Mouse (Mus musculus) embryo, embryonic 10 days (tissue): ENCODE results near the gene Cops9.

Experiments used
- DNase-seq: peaks from one replicate; pipeline ENCODE4 v3.0.0-alpha.2; 2015; ENCODE audit warnings: low spot score

Cops9 gene

GRCm38 (mm10) chr1:92646601-92647000, 4.8 kb upstream of the Cops9 start:
- DNase-seq, result no peak

- no peak for DNase-seq
Measured at GRCm38 (mm10) chr1:92646111-92646510, 4.3 kb upstream of the Cops9 start.

DNA sequence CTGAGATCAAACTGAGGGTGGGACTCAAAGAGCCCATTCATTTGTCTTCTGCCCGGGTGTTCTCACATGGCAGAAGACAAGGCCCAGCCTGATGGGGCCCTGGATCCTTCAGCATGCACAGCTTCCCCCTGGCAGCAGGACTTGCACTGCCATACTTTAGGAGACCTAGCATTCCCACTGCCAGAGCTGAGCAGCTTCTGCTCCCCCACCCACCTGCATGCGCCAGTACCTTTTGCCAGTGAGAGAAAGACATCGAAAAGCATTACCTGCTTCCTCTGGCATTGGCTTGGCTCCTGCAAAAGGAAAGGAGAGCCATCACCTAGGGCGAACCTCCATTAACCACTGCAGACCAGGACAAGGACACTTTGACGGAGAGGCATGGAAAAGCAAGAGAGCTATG, 3.1 kb upstream of the Cops9 start:
- DNase-seq, result no peak

GRCm38 (mm10) chr1:92643691-92644090, 1.9 kb upstream of the Cops9 start:
- DNase-seq, result no peak

DNA sequence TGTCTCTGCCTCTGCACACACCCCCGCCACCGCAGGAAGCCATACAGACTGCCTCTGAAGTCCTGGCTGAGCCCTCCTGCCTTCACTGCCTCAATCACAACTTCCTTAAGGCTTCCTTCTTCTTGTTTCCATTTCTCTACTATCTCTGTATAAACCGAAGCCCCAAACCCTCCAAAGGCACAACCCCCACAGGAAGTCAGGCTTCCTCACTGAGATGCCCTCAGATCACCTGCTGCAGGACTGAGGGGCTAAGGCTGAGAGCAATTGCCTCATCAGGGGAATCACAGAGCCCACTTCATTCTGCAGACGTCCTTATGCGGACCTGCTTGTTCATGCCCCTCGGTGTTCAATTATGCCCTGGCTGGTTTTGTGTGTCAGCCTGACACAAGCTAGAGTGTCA, 1.4 kb downstream of the Cops9 start:
- DNase-seq, result no peak

DNA sequence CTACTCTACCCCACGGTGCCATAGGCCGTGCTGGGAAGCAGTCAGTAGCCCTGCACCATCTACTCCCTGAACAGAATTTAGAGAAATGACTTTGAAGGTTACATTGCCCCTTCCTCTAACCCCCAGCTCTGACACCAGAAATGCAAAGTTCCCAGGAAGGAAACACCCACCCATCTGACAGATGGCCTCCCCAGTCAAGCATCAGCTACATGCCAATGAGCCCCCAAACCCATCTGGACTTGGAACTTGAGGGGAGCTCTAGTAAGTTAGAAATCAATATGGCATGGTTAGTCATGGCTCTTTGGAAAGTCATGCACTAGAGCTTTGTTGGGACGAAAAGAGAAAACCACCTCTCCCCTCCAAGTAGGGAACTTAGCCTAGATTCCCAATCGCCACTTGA, 3.0 kb downstream of the Cops9 start:
- DNase-seq, result no peak

DNA sequence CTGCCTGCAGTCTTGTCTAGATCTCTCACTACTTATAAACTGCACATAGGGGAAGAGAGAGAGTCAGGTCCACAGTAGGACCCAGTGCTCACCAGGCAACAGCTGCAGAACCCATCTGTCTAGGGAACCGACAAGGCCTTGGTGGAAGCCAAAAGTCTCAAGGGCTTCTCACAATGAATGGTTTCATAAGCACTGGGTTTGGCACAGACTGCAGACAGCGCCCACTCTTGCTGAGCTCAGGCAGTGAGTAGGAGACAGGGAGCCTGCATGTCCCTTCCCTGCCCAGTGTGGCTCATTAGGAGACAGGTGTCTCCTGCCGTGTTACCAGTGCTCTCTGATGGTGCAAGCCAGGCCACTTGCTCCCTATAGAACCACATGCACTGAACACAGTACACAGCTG, 3.6 kb downstream of the Cops9 start:
- DNase-seq, result no peak

DNA sequence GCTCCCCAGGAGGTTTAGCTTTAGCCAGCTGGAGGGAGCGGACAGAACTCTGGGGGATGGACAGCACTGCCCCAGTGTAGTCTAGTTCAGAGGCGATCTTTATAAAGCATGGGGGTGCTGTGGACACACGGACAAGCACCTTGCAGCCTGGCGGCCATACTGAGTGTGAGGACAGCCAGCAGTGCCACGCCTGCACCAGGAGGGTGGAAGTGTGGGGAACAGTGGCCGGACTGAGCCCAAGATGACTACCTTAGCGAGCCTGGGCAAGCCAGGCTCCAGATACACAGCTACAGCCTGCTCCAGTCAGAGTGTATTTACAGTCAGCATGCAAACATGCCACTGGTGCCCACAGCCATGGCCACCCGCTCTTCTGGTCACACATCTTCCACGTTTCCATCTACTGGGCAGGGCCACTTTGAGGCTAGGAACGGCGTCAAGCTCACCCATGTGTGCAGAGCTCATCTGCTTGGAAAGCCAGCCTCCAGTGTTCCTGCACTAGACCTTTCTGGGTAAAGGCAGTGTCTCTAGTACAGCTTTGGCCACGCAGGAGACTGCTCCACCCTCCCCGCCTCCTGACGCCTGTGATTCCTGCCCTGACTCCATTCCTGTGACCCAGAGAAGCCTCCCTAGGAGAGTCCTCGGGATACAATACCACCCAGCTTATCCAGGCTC, 4.1 kb downstream of the Cops9 start:
- no peak for DNase-seq

- DNase-seq, result no peak
Measured at GRCm38 (mm10) chr1:92636676-92637075, 5.1 kb downstream of the Cops9 start.

GRCm38 (mm10) chr1:92636015-92636414, 5.8 kb downstream of the Cops9 start:
- DNase-seq, result no peak

GRCm38 (mm10) chr1:92634976-92635599, 6.7 kb downstream of the Cops9 start:
- peak; percentile 9 for DNase-seq

GRCm38 (mm10) chr1:92634569-92634968, 7.2 kb downstream of the Cops9 start:
- no peak for DNase-seq

DNA sequence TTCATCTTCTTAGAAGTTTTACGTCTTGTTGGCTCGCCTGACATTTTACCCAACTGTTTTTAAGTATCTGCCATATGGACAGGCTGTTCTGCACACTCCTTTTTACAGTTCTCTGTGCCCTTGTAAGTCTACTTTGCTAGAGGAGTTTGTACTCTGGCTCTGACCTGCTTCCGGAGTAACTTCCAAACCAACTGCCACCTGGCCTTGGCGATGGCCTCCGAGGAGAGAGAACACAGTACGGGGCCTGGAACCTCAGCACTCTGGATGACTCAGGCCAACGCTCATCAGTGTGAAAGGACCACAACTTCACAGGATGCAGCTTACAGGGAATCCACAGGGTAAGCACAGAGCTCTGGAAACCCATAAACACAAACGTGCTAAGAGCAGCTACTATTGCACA, 8.1 kb downstream of the Cops9 start:
- DNase-seq, result no peak

- no peak for DNase-seq
Measured at GRCm38 (mm10) chr1:92632948-92633347, 8.8 kb downstream of the Cops9 start.

DNA sequence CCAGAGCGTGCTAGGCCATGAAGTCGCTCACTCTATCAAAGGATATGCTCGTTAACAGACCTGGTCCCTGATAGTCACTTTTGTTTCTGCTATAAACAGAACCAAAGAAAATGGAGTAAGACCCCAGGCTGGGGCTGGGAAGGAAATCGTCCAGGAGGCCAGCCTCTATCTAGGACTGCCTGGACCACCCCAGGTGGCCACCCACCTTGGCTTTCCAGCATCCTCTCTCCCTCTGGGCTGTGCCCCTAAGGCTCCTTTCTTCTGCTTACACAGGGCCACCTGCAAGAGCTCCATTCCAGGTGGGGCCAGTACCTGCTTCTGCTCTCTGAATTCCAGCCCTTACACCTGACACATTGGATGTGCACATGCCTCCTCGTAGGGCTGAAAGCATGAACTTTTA, 9.6 kb downstream of the Cops9 start:
- no peak for DNase-seq

- DNase-seq, result no peak
Measured at GRCm38 (mm10) chr1:92628227-92628626, 13.6 kb downstream of the Cops9 start.

GRCm38 (mm10) chr1:92618360-92618759, 23.4 kb downstream of the Cops9 start:
- DNase-seq, result no peak

DNA sequence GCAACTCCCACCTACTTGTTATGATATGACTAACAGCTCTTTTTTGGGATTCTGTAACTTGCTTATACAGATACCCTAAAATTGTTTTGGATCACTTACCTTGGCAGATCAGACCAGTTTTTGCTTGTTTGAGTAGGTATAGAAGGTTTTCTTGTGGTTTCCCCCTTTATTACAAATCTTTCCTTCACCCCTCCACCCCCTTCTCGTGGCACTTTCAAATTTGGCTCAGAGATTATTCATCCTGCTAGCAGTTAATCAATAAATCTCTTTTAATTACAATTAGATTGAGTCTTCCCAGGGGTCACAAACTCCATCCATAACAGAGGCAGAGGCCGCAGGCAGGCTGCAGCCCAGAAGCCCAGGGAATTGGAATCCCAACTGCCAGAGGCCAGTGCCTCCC, 24.3 kb downstream of the Cops9 start, which contains the start of gene Olfr12:
Gene Olfr12 (plus strand): TSS at position 301 of the 400 bp plus-strand sequence.
- no peak for DNase-seq

DNA sequence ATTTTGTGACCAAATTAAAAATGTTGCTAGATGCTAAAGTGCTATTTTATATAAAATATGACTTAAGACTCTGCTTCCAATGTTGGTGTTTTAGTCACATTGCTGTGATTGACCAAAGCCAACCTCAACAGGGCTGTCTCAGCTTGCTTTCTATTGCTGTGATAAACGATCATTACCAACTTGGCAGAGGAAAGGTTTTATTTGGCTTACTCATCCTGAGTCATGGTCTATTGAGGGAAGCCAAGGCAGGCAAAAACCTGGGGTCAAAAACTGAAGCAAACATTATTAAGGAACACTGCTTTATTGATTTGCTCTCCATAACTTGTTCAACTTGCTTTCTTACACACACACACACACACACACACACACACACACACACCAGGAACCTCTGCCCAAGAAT, 25.7 kb downstream of the Cops9 start:
- no peak for DNase-seq

DNA sequence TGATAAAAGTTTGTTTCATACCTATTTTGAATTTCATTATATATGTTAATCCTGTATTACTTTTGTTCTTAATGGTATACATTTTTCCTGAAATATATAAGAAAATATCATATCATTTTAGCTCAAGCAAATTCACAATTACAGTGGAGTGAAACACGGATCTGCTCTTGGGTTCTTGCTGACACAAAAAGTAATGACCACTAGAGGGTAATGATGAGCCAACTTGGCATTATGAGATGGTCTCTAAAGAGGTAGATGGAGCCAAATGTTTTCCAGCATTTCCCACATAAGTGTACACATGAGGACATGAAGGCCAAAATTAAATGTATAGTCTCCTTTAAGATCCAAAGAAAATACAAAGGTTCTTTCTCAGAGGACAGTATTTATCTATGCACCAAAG, 27.3 kb downstream of the Cops9 start:
- DNase-seq, result peak; percentile 53

DNA sequence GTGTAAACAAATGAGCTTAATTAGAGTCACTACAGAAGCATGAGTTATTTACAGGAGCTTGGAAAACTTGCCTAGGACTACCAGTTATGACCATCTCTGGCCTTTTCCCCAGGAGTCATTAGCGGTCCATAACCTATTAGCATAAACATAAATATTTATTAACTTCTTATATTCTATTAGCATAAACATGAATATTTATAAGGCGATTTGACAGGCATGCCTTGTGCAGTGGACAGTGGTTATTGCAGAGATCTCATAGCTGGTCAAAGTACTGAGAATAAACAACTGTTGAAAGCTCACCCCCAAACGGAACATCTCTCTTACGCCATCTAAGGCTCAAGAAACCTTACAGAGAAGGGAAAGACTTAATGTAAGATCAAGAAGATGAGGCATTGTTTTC, 28.6 kb downstream of the Cops9 start:
- no peak for DNase-seq

DNA sequence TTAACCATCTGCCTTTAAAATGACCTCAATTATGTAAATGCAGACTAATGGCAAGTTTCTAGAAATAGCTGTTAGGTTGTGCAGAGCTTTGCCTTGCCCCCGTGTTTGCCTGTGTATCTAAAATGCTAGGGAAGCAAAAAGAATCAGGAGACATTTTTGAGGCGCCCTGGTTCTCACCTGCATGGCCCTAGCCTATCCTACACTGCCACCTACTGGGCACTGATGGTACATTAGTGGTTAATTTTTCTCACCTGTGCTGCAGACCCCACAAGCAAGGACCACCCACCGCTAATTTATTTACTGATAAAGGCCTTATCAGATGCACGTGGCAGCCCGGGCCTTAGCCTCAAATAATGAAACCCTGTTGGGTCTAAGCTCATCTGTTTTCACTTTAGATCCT, 30.8 kb downstream of the Cops9 start:
- peak; percentile 77 for DNase-seq

GRCm38 (mm10) chr1:92607711-92608110, 34.1 kb downstream of the Cops9 start:
- DNase-seq, result no peak

DNA sequence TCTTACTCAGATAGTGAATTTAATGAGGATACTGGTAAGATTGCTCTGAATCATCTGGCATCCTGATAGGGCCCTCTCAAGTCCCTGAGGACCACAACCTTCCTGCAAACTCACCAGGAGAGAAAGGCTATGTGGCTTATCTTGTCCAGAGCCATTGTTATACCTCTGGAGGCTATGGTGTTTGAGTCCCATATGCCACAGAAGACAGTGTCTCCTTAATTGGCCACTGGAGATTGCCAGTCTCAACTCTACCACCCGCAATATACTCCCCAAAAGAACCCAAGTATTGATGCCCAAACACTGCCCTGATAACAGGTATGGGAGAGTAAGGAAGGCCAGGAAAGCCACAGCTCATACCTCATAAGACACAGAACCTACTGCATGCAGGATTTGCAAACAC, 36.3 kb downstream of the Cops9 start, which contains the start of gene Olfr1410:
Gene Olfr1410 (plus strand): TSS at position 301 of the 400 bp plus-strand sequence.
- no peak for DNase-seq
